Mouse (Mus musculus): ENCODE results near the gene Ciao2a. TPM values are rescaled to one million over a fixed set of nuclear protein-coding genes. Genes with fewer than 3 reads are reported as not detected.

Gene Ciao2a
- polyA plus RNA-seq, 1 experiment from 2014 or later = 61.0 TPM

DNA sequence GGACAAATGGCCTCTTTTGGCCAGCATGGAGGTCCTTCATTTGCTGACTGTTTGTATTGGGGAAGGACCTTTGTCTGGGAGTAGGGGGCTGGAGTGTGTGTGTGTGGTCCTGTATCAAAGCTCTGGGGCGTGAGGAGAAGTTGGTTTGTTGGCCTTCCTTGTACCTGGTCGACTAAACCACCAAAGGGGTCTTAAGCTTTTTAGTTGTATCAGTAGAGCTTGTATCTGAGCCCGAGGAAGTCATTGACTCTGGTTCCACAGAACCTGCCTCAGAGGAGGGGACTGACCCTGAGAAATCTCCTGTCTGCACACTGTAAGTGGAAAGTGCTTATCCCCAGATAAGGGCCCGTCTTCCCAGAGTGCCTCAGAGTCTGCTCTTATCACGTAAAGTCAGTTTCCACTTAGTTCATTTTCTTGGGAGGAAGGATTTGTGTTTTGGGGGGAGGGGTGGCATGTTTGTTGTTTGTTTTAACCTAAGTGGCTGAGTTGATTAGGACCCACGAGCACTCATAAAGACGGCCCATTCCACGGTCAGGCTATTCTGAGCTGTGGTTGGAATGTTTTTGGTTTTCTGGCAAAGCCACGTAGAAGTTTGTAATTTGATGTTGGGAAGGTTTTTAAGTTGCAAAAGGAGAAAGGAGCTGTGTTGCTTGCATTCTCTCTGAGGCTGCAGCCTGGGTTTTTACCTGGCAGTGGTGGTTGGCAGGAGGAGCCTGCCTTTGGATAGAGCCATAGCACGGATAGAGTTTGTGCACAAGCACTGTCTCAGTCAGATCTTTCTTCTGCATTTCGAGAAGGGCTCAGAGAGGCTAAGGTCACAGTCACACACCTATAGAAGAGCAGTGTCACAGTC is 55.6 kb downstream of the Ciao2a start:
- no peaks in the 10 kb centered on the region for H3K4me1 ChIP-seq (ENCODE audit: control insufficient read depth, insufficient read depth, low read length)
- no peak overlapping the region for H3K27ac ChIP-seq (ENCODE audit: low read length)
- no peak overlapping the region for H3K4me3 ChIP-seq (ENCODE audit: low read depth, low read length)
- H3K27me3 ChIP-seq (ENCODE audit: control insufficient read depth, insufficient read depth, low read depth, low read length) = no peaks in the 10 kb centered on the region
- H3K36me3 ChIP-seq (ENCODE audit: control insufficient read depth, insufficient read depth, low read length) = no peaks in the 10 kb centered on the region
- WGBS = 66% methylated on average over 11 of the region's 11 CpGs
- no peak overlapping the region for H3K4me2 ChIP-seq (ENCODE audit: low read length)
- no peak overlapping the region for H3K9ac ChIP-seq (ENCODE audit: low read depth, low read length)
- no peak for ATAC-seq
- no peaks in the 10 kb centered on the region for H3K9me3 ChIP-seq (replicated peaks; ENCODE audit: control insufficient read depth, low read length, poor library complexity, severe bottlenecking)

DNA sequence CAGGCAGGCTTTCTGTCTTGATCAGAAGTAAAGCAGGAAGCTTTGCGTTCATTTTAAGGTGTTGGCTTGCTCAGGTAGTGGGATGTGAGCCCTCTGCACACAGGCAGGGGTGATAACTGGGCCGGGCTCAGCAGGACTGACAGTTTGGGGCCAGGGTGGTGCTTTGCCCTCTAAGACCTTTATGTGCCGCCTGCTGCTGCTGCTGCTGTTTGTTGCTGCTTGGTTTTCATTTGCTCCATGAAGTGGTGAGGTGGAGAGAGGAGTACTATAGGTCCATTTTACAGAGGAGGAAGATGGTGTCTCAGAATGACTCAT is 56.2 kb downstream of the Ciao2a start:
- no peaks in the 10 kb centered on the region for H3K27me3 ChIP-seq (ENCODE audit: control insufficient read depth, insufficient read depth, low read depth, low read length)
- no peak overlapping the region for H3K9ac ChIP-seq (ENCODE audit: low read depth, low read length)
- no peak for ATAC-seq
- no peak overlapping the region for H3K4me2 ChIP-seq (ENCODE audit: low read length)
- no peak overlapping the region for H3K27ac ChIP-seq (ENCODE audit: low read length)
- no peaks in the 10 kb centered on the region for H3K9me3 ChIP-seq (replicated peaks; ENCODE audit: control insufficient read depth, low read length, poor library complexity, severe bottlenecking)
- 90% methylated on average over 3 of the region's 3 CpGs for WGBS
- no peaks in the 10 kb centered on the region for H3K4me1 ChIP-seq (ENCODE audit: control insufficient read depth, insufficient read depth, low read length)
- no peaks in the 10 kb centered on the region for H3K36me3 ChIP-seq (ENCODE audit: control insufficient read depth, insufficient read depth, low read length)
- no peak overlapping the region for H3K4me3 ChIP-seq (ENCODE audit: low read depth, low read length)

DNA sequence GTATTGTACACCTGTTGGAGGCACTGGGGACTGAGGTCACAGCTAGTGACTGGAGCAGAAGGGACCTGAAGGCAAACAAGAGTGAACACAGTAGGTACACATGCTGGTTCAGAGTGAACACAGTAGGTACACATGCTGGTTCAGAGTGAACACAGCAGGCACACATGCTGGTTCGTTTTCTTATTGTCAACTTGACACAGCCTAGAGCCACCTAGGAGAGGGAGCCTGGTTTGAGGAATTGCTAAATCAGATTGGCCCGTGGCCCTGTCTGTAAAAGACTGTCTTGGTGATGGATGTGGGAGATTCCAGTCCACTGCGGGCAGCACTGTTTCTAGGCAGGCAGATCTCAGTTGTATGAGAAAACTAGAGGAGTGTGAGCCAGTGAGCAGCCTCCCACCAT is 56.6 kb downstream of the Ciao2a start:
- Histone ChIP-seq H3K4me2 (ENCODE audit: low read length) (no peak overlapping the region), H3K27me3 (ENCODE audit: control insufficient read depth, insufficient read depth, low read depth, low read length) (no peaks in the 10 kb centered on the region), H3K4me3 (ENCODE audit: low read depth, low read length) (no peak overlapping the region), H3K36me3 (ENCODE audit: control insufficient read depth, insufficient read depth, low read length) (no peaks in the 10 kb centered on the region), H3K9ac (ENCODE audit: low read depth, low read length) (no peak overlapping the region), H3K9me3 (replicated peaks; ENCODE audit: control insufficient read depth, low read length, poor library complexity, severe bottlenecking) (no peaks in the 10 kb centered on the region), H3K4me1 (ENCODE audit: control insufficient read depth, insufficient read depth, low read length) (no peaks in the 10 kb centered on the region), H3K27ac (ENCODE audit: low read length) (no peak overlapping the region)
- 85% methylated on average over 3 of the region's 3 CpGs for WGBS
- ATAC-seq = no peak

DNA sequence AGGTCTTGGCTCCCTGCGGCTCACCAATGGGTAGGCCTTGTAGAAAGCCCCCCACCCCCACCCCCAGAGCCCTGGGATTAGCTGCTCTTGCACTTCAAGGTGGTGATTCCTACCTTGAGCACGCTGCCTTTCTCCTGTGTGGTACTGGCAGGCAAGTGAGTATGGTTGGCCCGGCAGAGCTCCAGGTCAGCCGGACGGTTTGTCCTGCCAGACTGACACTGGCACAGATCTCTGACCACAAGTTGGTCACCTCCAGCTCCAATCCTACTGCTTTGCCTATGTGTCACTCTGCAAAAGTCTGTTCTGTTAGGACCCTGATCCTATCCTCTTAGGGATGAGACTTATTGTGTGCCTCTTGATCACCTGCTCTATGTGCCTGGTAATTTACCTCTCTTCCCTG is 58.2 kb downstream of the Ciao2a start:
- H3K27ac ChIP-seq (ENCODE audit: low read length) = no peak overlapping the region
- H3K4me3 ChIP-seq (ENCODE audit: low read depth, low read length) = no peak overlapping the region
- H3K9me3 ChIP-seq (replicated peaks; ENCODE audit: control insufficient read depth, low read length, poor library complexity, severe bottlenecking) = no peaks in the 10 kb centered on the region
- no peaks in the 10 kb centered on the region for H3K27me3 ChIP-seq (ENCODE audit: control insufficient read depth, insufficient read depth, low read depth, low read length)
- no peak for ATAC-seq
- H3K4me1 ChIP-seq (ENCODE audit: control insufficient read depth, insufficient read depth, low read length) = no peaks in the 10 kb centered on the region
- H3K9ac ChIP-seq (ENCODE audit: low read depth, low read length) = no peak overlapping the region
- no peak overlapping the region for H3K4me2 ChIP-seq (ENCODE audit: low read length)
- WGBS = 62% methylated on average over 5 of the region's 5 CpGs
- H3K36me3 ChIP-seq (ENCODE audit: control insufficient read depth, insufficient read depth, low read length) = no peaks in the 10 kb centered on the region

DNA sequence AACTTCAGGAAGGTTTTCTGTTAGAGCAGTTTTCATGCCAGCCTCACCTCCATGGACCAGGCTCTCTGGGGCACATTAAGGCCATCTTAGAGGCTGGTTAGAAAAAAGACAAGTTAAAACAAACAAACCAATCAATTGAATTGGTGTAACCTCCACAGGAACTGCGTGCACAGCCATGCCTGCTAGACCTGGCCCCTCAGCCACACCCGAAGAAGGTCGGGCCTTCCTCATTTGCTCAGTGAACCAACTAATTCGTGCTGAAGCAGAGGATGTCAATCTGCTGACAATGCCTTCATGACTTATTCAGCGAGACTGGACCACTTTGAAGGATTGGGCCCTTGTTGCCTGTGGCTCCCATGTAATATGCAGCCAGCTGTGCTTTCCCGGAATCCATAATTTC is 60.0 kb downstream of the Ciao2a start:
- no peak overlapping the region for H3K9ac ChIP-seq (ENCODE audit: low read depth, low read length)
- WGBS = 8% methylated on average over 6 of the region's 6 CpGs
- H3K4me3 ChIP-seq (ENCODE audit: low read depth, low read length) = no peak overlapping the region
- H3K27ac ChIP-seq (ENCODE audit: low read length) = no peak overlapping the region
- H3K27me3 ChIP-seq (ENCODE audit: control insufficient read depth, insufficient read depth, low read depth, low read length) = no peaks in the 10 kb centered on the region
- no peak overlapping the region for H3K4me2 ChIP-seq (ENCODE audit: low read length)
- no peak for ATAC-seq
- no peaks in the 10 kb centered on the region for H3K36me3 ChIP-seq (ENCODE audit: control insufficient read depth, insufficient read depth, low read length)
- H3K9me3 ChIP-seq (replicated peaks; ENCODE audit: control insufficient read depth, low read length, poor library complexity, severe bottlenecking) = no peaks in the 10 kb centered on the region
- H3K4me1 ChIP-seq (ENCODE audit: control insufficient read depth, insufficient read depth, low read length) = no peaks in the 10 kb centered on the region

Other genes starting within 250 kb of the Ciao2a start
- 13.7 and 17.6 TPM in 2 replicates for gene Pclaf, start 236.4 kb upstream of the Ciao2a start, polyA plus RNA-seq (2015; fragmentation: Nextera tagmentation; extraction: Ambion mirVana)
- 33.8 and 35.8 TPM in 2 replicates for gene Trip4, start 217.8 kb upstream of the Ciao2a start, polyA plus RNA-seq (2015; fragmentation: Nextera tagmentation; extraction: Ambion mirVana)
- 23.1 and 26.6 TPM in 2 replicates for gene Csnk1g1, start 217.7 kb upstream of the Ciao2a start, polyA plus RNA-seq (2015; fragmentation: Nextera tagmentation; extraction: Ambion mirVana)
- 304 and 313 TPM in 2 replicates for gene Ppib, start 66.4 kb upstream of the Ciao2a start, polyA plus RNA-seq (2015; fragmentation: Nextera tagmentation; extraction: Ambion mirVana)
- 11.2 and 13.1 TPM in 2 replicates for gene Snx22, start 56.9 kb upstream of the Ciao2a start, polyA plus RNA-seq (2015; fragmentation: Nextera tagmentation; extraction: Ambion mirVana)
- gene Snx1, start within 50 bp of the Ciao2a start, polyA plus RNA-seq (2015; fragmentation: Nextera tagmentation; extraction: Ambion mirVana) = 68.0 and 78.3 TPM in 2 replicates
- gene Dapk2, start 31.6 kb downstream of the Ciao2a start, polyA plus RNA-seq (2015; fragmentation: Nextera tagmentation; extraction: Ambion mirVana) = 0.90 and 1.0 TPM in 2 replicates
- 46.8 and 53.2 TPM in 2 replicates for gene Herc1, start 223.8 kb downstream of the Ciao2a start, polyA plus RNA-seq (2015; fragmentation: Nextera tagmentation; extraction: Ambion mirVana)

All from midbrain, embryonic 16.5 days (tissue).